Mouse (Mus musculus) MEL (cell line): ENCODE measurements around the gene Gm7298. TPM values are rescaled to one million over a fixed set of nuclear protein-coding genes. Genes with fewer than 3 reads are reported as not detected.
"Not testable (repeated sequence)": the region's sequence is repeated elsewhere in the genome, so short reads cannot be mapped to it uniquely, and the experiment has no call there.

Source experiments
- DNase-seq: peaks from one replicate; pipeline ENCODE4 v3.0.0; 2011; ENCODE audit warnings: low read depth, low spot score
- H3K27ac ChIP-seq: 2 replicates; pipeline ENCODE4 v1.5.1; 2012; ENCODE audit warnings: low read depth, mild to moderate bottlenecking, control low read depth, low read length, moderate library complexity; ENCODE audit not compliant: control insufficient read depth
- H3K27me3 ChIP-seq, 2 experiments: fragments of 150-350 bp in 1 of 2; sonication (generic) in 1 of 2; 2 replicates each; pipeline ENCODE4 v1.6.1; 2012; ENCODE audit warnings: low read length in 2 of 2, mild to moderate bottlenecking in 2 of 2, improper control_type of control experiment in 1 of 2, moderate library complexity in 1 of 2; ENCODE audit not compliant: insufficient read depth in 2 of 2, control insufficient read depth in 1 of 2
- H3K36me3 ChIP-seq, 2 experiments: 2 replicates each; pipeline ENCODE4 v1.6.1; 2012 to 2014; ENCODE audit warnings: low read length in 2 of 2, improper control_type of control experiment in 1 of 2, inconsistent platforms in 1 of 2, mild to moderate bottlenecking in 1 of 2; ENCODE audit not compliant: insufficient read depth in 2 of 2, control insufficient read depth in 1 of 2
- H3K4me1 ChIP-seq, 2 experiments: fragments of 150-350 bp in 1 of 2; sonication (generic) in 1 of 2; 2 replicates each; pipeline ENCODE4 v1.6.1; 2012; ENCODE audit warnings: low read length in 2 of 2, improper control_type of control experiment in 1 of 2, mild to moderate bottlenecking in 1 of 2; ENCODE audit not compliant: insufficient read depth in 2 of 2, control insufficient read depth in 1 of 2
- H3K4me3 ChIP-seq, 2 experiments: fragments of 150-350 bp in 1 of 2; sonication (generic) in 1 of 2; 2 replicates each; pipeline ENCODE4 v1.5.1; 2012; ENCODE audit warnings: low read depth in 2 of 2, low read length in 2 of 2, mild to moderate bottlenecking in 2 of 2, moderate library complexity in 2 of 2, control low read depth in 1 of 2, improper control_type of control experiment in 1 of 2; ENCODE audit not compliant: control insufficient read depth in 1 of 2, insufficient read depth in 1 of 2
- H3K79me2 ChIP-seq: 2 replicates; pipeline ENCODE4 v1.6.1; 2012; ENCODE audit warnings: mild to moderate bottlenecking, low read length, moderate library complexity; ENCODE audit not compliant: control insufficient read depth, poor library complexity, insufficient read depth
- H3K9ac ChIP-seq: 2 replicates; pipeline ENCODE4 v1.6.1; 2012; ENCODE audit warnings: low read depth, mild to moderate bottlenecking, control low read depth, low read length, moderate library complexity; ENCODE audit not compliant: control insufficient read depth, poor library complexity, severe bottlenecking
- H3K9me3 ChIP-seq: fragments of 150-350 bp; sonication (generic); replicated peaks from 2 replicates; pipeline ENCODE4 v1.6.1; 2012; ENCODE audit warnings: mild to moderate bottlenecking, low read length, improper control_type of control experiment, moderate library complexity; ENCODE audit not compliant: insufficient read depth
- EP300 ChIP-seq, 2 experiments: IDR thresholded peaks; 2 replicates each; pipeline ENCODE4 v1.6.1; 2011; ENCODE audit warnings: improper control_type of control experiment in 2 of 2, low read length in 2 of 2, low read depth in 1 of 2, mild to moderate bottlenecking in 1 of 2
- ETS1 ChIP-seq: IDR thresholded peaks from 2 replicates; pipeline ENCODE4 v1.6.1; 2012; ENCODE audit warnings: low read depth, mild to moderate bottlenecking, inconsistent platforms, low read length, improper control_type of control experiment, moderate library complexity
- MAFK ChIP-seq: IDR thresholded peaks from 2 replicates; pipeline ENCODE4 v1.6.1; 2011; ENCODE audit warnings: low read depth, mild to moderate bottlenecking, low read length, improper control_type of control experiment, borderline replicate concordance
- MAX ChIP-seq: IDR thresholded peaks from 2 replicates; pipeline ENCODE4 v1.6.1; 2011; ENCODE audit warnings: low read length, improper control_type of control experiment
- MEF2A ChIP-seq: IDR thresholded peaks from 2 replicates; pipeline ENCODE4 v1.6.1; 2014; ENCODE audit warnings: low read depth, mild to moderate bottlenecking, inconsistent platforms, low read length, improper control_type of control experiment; ENCODE audit not compliant: poor library complexity, insufficient replicate concordance, severe bottlenecking; ENCODE audit errors: extremely low read depth
- MYB ChIP-seq: IDR thresholded peaks from 2 replicates; pipeline ENCODE4 v1.6.1; 2011; ENCODE audit warnings: mild to moderate bottlenecking, low read depth, low read length, improper control_type of control experiment
- MYC ChIP-seq: IDR thresholded peaks from 2 replicates; pipeline ENCODE4 v1.6.1; 2011; ENCODE audit warnings: low read depth, mild to moderate bottlenecking, low read length, improper control_type of control experiment, moderate library complexity
- NELFE ChIP-seq: IDR thresholded peaks from 2 replicates; pipeline ENCODE4 v1.6.1; 2011; ENCODE audit warnings: low read depth, low read length, improper control_type of control experiment
- NRF1 ChIP-seq: IDR thresholded peaks from 2 replicates; pipeline ENCODE4 v1.6.1; 2014; ENCODE audit warnings: low read depth, mild to moderate bottlenecking, inconsistent platforms, low read length, improper control_type of control experiment, moderate library complexity; ENCODE audit not compliant: poor library complexity, insufficient read depth, severe bottlenecking
- POLR2AphosphoS2 ChIP-seq: IDR thresholded peaks from 2 replicates; pipeline ENCODE4 v1.6.1; 2011; ENCODE audit warnings: low read length, improper control_type of control experiment
- POLR2AphosphoS5 ChIP-seq: IDR thresholded peaks from 2 replicates; pipeline ENCODE4 v1.6.1; 2012; ENCODE audit warnings: low read depth, borderline replicate concordance, mild to moderate bottlenecking, inconsistent platforms, low read length, moderate library complexity, mixed read lengths
- SIN3A ChIP-seq: IDR thresholded peaks from 2 replicates; pipeline ENCODE4 v1.6.1; 2012; ENCODE audit warnings: low read length, improper control_type of control experiment, inconsistent platforms
- SMC3 ChIP-seq: IDR thresholded peaks from 2 replicates; pipeline ENCODE4 v1.6.1; 2011; ENCODE audit warnings: low read depth, low read length, improper control_type of control experiment
- UBTF ChIP-seq: IDR thresholded peaks from 2 replicates; pipeline ENCODE4 v1.6.1; 2012; ENCODE audit warnings: low read depth, mild to moderate bottlenecking, inconsistent platforms, low read length, improper control_type of control experiment, moderate library complexity, borderline replicate concordance; ENCODE audit not compliant: insufficient read depth
- polyA plus RNA-seq, 2 experiments: library from polyadenylated mRNA; stranded (reverse) in 1 of 2; unstranded in 1 of 2; fragments of >175 nt in 1 of 2; fragments of >200 nt in 1 of 2; gene quantifications; 2 replicates each; pipeline versions ENCODE4 v1.2.1 to v1.2.4; 2012; ENCODE audit warnings: low replicate concordance in 2 of 2, low read depth in 1 of 2; ENCODE audit not compliant: insufficient read length in 2 of 2, insufficient read depth in 1 of 2, missing spikeins in 1 of 2
- total RNA-seq: library from RNA; depleted of rRNA; stranded (reverse); fragments of 300-350 nt; gene quantifications from 2 replicates; pipeline ENCODE4 v1.2.3, GENCODE M21; 2012; rRNA removed

Gm7298 gene
- not detected in 2 replicates for total RNA-seq
- polyA plus RNA-seq, result under 1 TPM in 1 of 2 experiments, not detected in 1; 0.01 TPM

DNA sequence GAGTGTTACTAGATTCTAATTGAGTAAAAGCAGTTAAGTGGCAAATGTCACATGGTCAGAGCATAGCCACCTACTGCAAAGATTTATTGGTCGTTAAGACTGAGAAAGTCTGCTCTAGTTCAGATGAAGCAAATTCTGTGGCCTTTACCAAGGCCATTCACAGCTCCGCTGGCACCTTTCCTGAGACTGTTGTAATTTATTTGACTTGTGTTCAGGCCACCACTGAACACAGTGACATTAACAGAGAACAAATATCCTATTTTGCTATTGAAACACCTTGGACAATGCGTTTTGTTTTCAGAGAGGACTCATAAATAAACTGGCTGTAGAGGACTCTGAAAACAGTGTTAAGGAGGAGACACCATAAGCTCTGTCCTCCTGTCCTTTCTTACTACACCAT is at the start of gene Gm7298:
TSS of gene Gm7298 (plus strand) at position 301 of the 400 bp plus-strand sequence.
- Histone ChIP-seq H3K27ac (no peak within 1 kb of the TSS), H3K27me3 (no peaks in the 10 kb centered on the region), H3K4me3 (no peak within 1 kb of the TSS), H3K36me3 (no peaks in the 10 kb centered on the region), H3K4me1 (no peaks in the 10 kb centered on the region), H3K9ac (no peak within 1 kb of the TSS), H3K79me2 (no peaks in the 10 kb centered on the region), H3K9me3 (no peaks in the 10 kb centered on the region)
- DNase-seq, result no peak
- no peak for TF ChIP-seq NELFE

DNA sequence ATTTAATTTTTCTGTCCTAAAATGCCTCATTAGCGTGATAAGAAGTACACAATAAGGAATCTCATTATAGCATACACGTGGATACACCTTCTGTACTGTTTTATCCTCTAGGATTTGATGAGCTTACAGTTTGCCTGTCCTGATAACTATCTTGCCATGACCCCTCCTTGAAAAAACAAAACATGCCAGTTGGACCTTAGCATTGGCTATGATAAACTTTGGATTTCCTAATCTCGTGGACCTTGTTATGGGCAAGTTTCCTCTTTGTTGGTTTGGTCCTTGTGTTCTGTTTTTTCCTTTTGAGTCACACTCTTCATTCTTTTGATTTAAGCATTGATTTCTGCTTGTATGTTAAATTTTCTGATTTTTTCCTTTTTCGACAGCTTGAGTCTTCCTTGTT is 95.3 kb downstream of the Gm7298 start:
- no peak for TF ChIP-seq MEF2A
- no peak for TF ChIP-seq POLR2AphosphoS2
- TF ChIP-seq, all 39 proteins: peak for 0
- H3K36me3 ChIP-seq, result no peaks in the 10 kb centered on the region
- no peaks in the 10 kb centered on the region for H3K79me2 ChIP-seq
- no peaks in the 10 kb centered on the region for H3K4me1 ChIP-seq
- H3K27me3 ChIP-seq, result no peaks in the 10 kb centered on the region
- no peaks in the 10 kb centered on the region for H3K9me3 ChIP-seq
- H3K4me3 ChIP-seq, result no peak overlapping the region
- no peak overlapping the region for H3K9ac ChIP-seq
- H3K27ac ChIP-seq, result no peak overlapping the region
- DNase-seq, result no peak

DNA sequence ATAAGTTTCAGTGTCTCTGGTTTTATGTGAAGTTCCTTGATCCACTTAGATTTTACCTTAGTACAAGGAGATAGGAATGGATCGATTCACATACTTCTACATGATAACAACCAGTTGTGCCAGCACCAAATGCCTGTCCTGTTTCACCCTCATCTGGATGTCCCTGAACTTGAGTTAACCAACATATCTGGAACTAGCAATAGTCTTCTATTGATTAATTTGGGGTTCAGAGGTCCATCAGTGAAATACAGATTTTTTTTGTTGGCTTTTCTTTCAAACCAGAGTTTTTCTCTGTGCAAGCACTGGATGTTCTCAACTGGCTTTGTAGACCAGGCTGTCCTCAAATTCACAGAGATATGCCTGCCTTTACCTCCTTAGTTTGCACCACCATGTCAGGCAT is 103.6 kb downstream of the Gm7298 start:
- H3K4me1 ChIP-seq, result no peaks in the 10 kb centered on the region
- H3K27ac ChIP-seq, result no peak overlapping the region
- TF ChIP-seq ETS1 (no peak), SIN3A (no peak), MEF2A (no peak), EP300 (IDR thresholded peaks at IDR 0.05; ENCODE audit: low read depth in 1 of 2, low read length in 2 of 2) (no peak), NRF1 (no peak), UBTF (no peak), POLR2AphosphoS5 (no peak), MAFK (no peak), MYC (no peak), MAX (no peak), SMC3 (no peak), MYB (no peak)
- TF ChIP-seq, all 39 proteins: peak for 0
- Histone ChIP-seq H3K79me2 (no peaks in the 10 kb centered on the region), H3K36me3 (no peaks in the 10 kb centered on the region), H3K4me3 (no peak overlapping the region), H3K27me3 (no peaks in the 10 kb centered on the region), H3K9ac (no peak overlapping the region), H3K9me3 (no peaks in the 10 kb centered on the region)
- no peak for DNase-seq

DNA sequence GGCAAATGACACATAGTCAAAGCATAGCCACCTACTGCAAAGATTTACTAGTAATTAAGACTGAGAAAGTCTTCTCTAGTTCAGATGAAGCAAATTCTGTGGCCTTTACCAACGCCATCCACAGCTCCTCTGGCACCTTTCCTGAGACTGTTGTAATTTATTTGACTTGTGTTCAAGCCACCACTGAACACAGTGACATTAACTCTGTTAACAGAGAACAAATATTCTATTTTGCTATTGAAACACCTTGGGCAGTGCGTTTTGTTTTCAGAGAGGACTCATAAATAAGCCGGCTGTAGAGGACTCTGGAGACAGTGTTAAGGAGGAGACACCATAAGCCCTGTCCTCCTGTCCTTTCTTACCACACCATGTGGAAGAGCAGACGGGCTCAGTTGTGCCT is 105.5 kb downstream of the Gm7298 start, which contains the start of gene Mug1:
TSS of gene Mug1 (plus strand) at position 271 of the 400 bp plus-strand sequence.
- not testable (repeated sequence) for H3K9ac ChIP-seq, DNase-seq, H3K9me3 ChIP-seq, H3K27ac ChIP-seq, H3K27me3 ChIP-seq, H3K4me1 ChIP-seq, H3K4me3 ChIP-seq, H3K79me2 ChIP-seq, H3K36me3 ChIP-seq
